Mouse (Mus musculus) liver, embryonic 13.5 days (tissue): ENCODE measurements around the gene Tmem40. TPM values are rescaled to one million over a fixed set of nuclear protein-coding genes. Genes with fewer than 3 reads are reported as not detected.
A peak's percentile ranks its signal among the peaks of the same experiment; 100 is the strongest.

ENCODE experiments used
- ATAC-seq: fragments of 200-750 bp; cut with Nextera tagmentation; 2 replicates; pipeline ENCODE4 v1.8.0; 2017; ENCODE audit warnings: low read depth, mild to moderate bottlenecking, moderate number of reproducible peaks, moderate library complexity
- DNase-seq: peaks from one replicate; pipeline ENCODE4 v3.0.0; 2022
- H3K27ac ChIP-seq: fragments of 300-500 bp; sonication (generic); 2 replicates; pipeline ENCODE4 v1.5.1; 2015; ENCODE audit warnings: moderate library complexity, mild to moderate bottlenecking, inconsistent platforms
- H3K27me3 ChIP-seq: fragments of 300-500 bp; sonication (generic); 2 replicates; pipeline ENCODE4 v1.6.1; 2015; ENCODE audit warnings: mild to moderate bottlenecking, inconsistent platforms
- H3K36me3 ChIP-seq: fragments of 300-500 bp; sonication (generic); 2 replicates; pipeline ENCODE4 v1.6.1; 2015; ENCODE audit warnings: mild to moderate bottlenecking, inconsistent platforms
- H3K4me1 ChIP-seq: fragments of 300-500 bp; sonication (generic); replicated peaks from 2 replicates; pipeline ENCODE4 v1.6.1; 2015; ENCODE audit warnings: inconsistent platforms
- H3K4me2 ChIP-seq: fragments of 300-500 bp; sonication (generic); 2 replicates; pipeline ENCODE4 v1.6.1; 2015; ENCODE audit warnings: inconsistent platforms, mild to moderate bottlenecking, moderate library complexity
- H3K4me3 ChIP-seq: fragments of 300-500 bp; sonication (generic); replicated peaks from 2 replicates; pipeline ENCODE4 v1.5.1; 2015; ENCODE audit warnings: mild to moderate bottlenecking, inconsistent platforms
- H3K9ac ChIP-seq: fragments of 300-500 bp; sonication (generic); 2 replicates; pipeline ENCODE4 v1.6.1; 2015; ENCODE audit warnings: mild to moderate bottlenecking, inconsistent platforms
- H3K9me3 ChIP-seq: fragments of 300-500 bp; sonication (generic); replicated peaks from 2 replicates; pipeline ENCODE4 v1.6.1; 2016; ENCODE audit warnings: inconsistent platforms
- WGBS: fragments of 180-500 bp; shearing (Covaris S2); methylation state at CpG from one replicate; pipeline ENCODE4 v1.1.7; 2015; ENCODE audit not compliant: insufficient replicate concordance; 5-methylcytosine and 5-hydroxymethylcytosine counted together
- polyA plus RNA-seq: library from polyadenylated mRNA; unstranded; fragments of >200 nt; fragmentation: Nextera tagmentation; extraction: Ambion mirVana; gene quantifications from 2 replicates; pipeline ENCODE4 v1.2.1, GENCODE M21; 2015

Tmem40 gene
- polyA plus RNA-seq, 1 experiment from 2014 or later: 29.9 TPM

DNA sequence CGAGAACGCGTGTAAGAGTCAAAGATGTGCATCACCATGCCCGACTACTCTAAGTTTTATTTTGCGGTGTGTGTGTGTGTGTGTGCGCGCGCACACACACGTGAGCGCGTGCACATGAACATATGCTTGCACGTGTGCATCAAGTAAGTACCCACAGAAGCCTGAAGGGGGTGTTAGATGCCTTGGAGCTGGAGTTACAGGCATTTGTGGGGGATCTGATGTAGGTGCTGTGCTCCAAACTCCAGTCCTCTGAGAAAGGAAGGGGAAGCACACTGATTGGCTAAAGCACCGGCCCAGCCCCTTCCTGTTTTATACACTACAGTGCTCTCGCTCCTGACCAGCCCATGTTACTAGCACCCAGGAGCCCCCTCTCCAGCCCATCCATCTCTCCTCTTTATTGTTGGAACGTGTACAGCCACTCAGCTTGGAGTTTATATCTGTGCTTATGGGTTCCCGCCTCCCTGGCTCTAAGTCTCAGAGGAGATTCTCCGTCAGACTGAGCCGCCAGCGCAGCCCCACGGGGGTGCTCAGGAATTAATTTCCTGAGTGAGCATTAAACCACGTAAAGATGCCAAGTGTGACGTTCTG, 29.8 kb downstream of the Tmem40 start:
- no peak overlapping the region for H3K9ac ChIP-seq
- H3K4me3 ChIP-seq: no peak overlapping the region
- H3K27ac ChIP-seq: no peak overlapping the region
- H3K4me1 ChIP-seq: no peaks in the 10 kb centered on the region
- no peaks in the 10 kb centered on the region for H3K36me3 ChIP-seq
- no peaks in the 10 kb centered on the region for H3K9me3 ChIP-seq
- DNase-seq (no peak), ATAC-seq (no peak)
- no peak overlapping the region for H3K4me2 ChIP-seq
- H3K27me3 ChIP-seq: no peaks in the 10 kb centered on the region
- 80% methylated on average over 22 of the region's 22 CpGs for WGBS

DNA sequence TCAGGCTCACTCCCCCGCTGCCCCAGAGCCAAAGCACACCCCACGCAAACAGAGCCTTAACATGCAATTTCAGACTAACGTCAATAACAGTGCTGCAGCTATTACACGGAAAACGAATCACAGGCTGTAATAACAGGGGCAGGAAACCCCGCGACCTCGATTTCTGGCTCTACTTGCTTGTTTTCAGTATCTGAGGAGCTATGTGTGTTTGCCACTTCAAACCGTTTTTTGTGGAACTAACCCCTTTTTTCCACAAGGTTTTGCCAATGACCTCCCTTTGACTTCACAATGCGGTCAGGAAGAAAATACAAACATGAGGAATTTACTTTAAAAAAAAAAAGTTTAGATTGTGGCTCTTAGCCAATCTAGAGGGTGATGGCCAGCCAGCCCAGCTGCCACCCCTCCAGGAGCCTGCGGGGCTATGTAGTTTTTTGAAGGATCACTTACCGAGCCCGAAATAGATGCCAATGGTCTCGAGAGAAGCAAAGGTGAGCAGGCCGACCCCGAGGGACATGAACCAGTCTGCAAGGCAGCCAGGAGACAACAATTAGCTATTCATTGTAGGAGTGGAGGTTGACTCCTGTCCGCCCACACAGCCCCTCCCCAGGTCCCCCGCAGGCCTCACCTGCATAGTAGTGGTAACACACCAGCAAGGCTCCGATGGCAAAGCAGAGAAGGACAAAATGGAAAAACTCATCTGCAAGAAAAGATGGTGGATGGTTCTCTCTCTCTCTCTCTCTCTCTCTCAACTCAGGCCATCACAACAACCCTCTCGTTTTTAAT, 31.5 kb downstream of the Tmem40 start:
- Histone ChIP-seq H3K4me1 (no peaks in the 10 kb centered on the region), H3K9ac (no peak overlapping the region), H3K4me2 (no peak overlapping the region), H3K36me3 (no peaks in the 10 kb centered on the region), H3K27ac (no peak overlapping the region), H3K4me3 (no peak overlapping the region), H3K27me3 (no peaks in the 10 kb centered on the region), H3K9me3 (no peaks in the 10 kb centered on the region)
- 74% methylated on average over 20 of the region's 20 CpGs for WGBS
- no peak for ATAC-seq
- no peak for DNase-seq

- Histone ChIP-seq H3K27ac (no peak overlapping the region), H3K36me3 (no peaks in the 10 kb centered on the region), H3K9ac (no peak overlapping the region), H3K9me3 (no peaks in the 10 kb centered on the region), H3K4me2 (no peak overlapping the region), H3K27me3 (no peaks in the 10 kb centered on the region), H3K4me1 (0 out of 2 replicates have a peak, but pooled peaks cover 4% of the 10 kb centered on the region), H3K4me3 (no peak overlapping the region)
- WGBS: 54% methylated on average over 2 of the region's 2 CpGs
- DNase-seq (no peak), ATAC-seq (no peak)
Measured at GRCm38 (mm10) chr6:115727570-115727969, 34.6 kb downstream of the Tmem40 start.

GRCm38 (mm10) chr6:115727108-115727507, 35.1 kb downstream of the Tmem40 start:
- H3K4me2 ChIP-seq: no peak overlapping the region
- no peaks in the 10 kb centered on the region for H3K27me3 ChIP-seq
- DNase-seq (peak; percentile 47), ATAC-seq (no peak)
- 0 out of 2 replicates have a peak, but pooled peaks cover 5% of the 10 kb centered on the region for H3K4me1 ChIP-seq
- H3K9ac ChIP-seq: no peak overlapping the region
- no peaks in the 10 kb centered on the region for H3K36me3 ChIP-seq
- 64% methylated on average over 1 of the region's 1 CpGs for WGBS
- no peak overlapping the region for H3K27ac ChIP-seq
- no peaks in the 10 kb centered on the region for H3K9me3 ChIP-seq
- no peak overlapping the region for H3K4me3 ChIP-seq

- Histone ChIP-seq H3K4me3 (no peak overlapping the region), H3K4me2 (no peak overlapping the region), H3K4me1 (peaks cover 15% of the 10 kb centered on the region), H3K9ac (no peak overlapping the region), H3K27me3 (no peaks in the 10 kb centered on the region), H3K36me3 (no peaks in the 10 kb centered on the region), H3K27ac (no peak overlapping the region), H3K9me3 (no peaks in the 10 kb centered on the region)
- 49% methylated on average over 5 of the region's 5 CpGs for WGBS
- DNase-seq (no peak), ATAC-seq (no peak)
Measured at GRCm38 (mm10) chr6:115722246-115722645, 40.0 kb downstream of the Tmem40 start.

- Histone ChIP-seq H3K4me2 (peak overlapping the region; percentile 74), H3K9me3 (no peaks in the 10 kb centered on the region), H3K4me1 (peaks cover 16% of the 10 kb centered on the region), H3K27me3 (no peaks in the 10 kb centered on the region), H3K4me3 (peak overlapping the region; percentile 43), H3K27ac (0 out of 2 replicates have a peak overlapping the region, but pooled peaks have one; percentile 2), H3K9ac (peak overlapping the region; percentile 46), H3K36me3 (no peaks in the 10 kb centered on the region)
- DNase-seq (peak; percentile 59), ATAC-seq (peak; percentile 92)
- whole genome bisulfite sequencing: under 1% methylated on average over 15 of the region's 15 CpGs
Measured at GRCm38 (mm10) chr6:115717715-115718558, 44.3 kb downstream of the Tmem40 start.

GRCm38 (mm10) chr6:115717101-115717652, 45.0 kb downstream of the Tmem40 start:
- peak; percentile 18 for DNase-seq
- 30% methylated on average over 8 of the region's 8 CpGs for WGBS
- peak overlapping the region; percentile 74 for H3K4me2 ChIP-seq

GRCm38 (mm10) chr6:115711261-115711660, 50.9 kb downstream of the Tmem40 start:
- no peak for ATAC-seq
- H3K36me3 ChIP-seq: no peaks in the 10 kb centered on the region
- H3K27ac ChIP-seq: no peak overlapping the region
- H3K9me3 ChIP-seq: no peaks in the 10 kb centered on the region
- no peak overlapping the region for H3K9ac ChIP-seq
- H3K27me3 ChIP-seq: no peaks in the 10 kb centered on the region
- no peak overlapping the region for H3K4me2 ChIP-seq
- WGBS: 58% methylated on average over 3 of the region's 3 CpGs
- no peaks in the 10 kb centered on the region for H3K4me1 ChIP-seq
- no peak for DNase-seq
- no peak overlapping the region for H3K4me3 ChIP-seq

More at GRCm38 (mm10) chr6:115717101-115717652, 45.0 kb downstream of the Tmem40 start:
- no peak overlapping the region for H3K4me3 ChIP-seq
- H3K27me3 ChIP-seq: no peaks in the 10 kb centered on the region
- no peaks in the 10 kb centered on the region for H3K36me3 ChIP-seq
- no peak overlapping the region for H3K9ac ChIP-seq
- peak; percentile 79 for ATAC-seq
- H3K4me1 ChIP-seq: peaks cover 14% of the 10 kb centered on the region
- H3K9me3 ChIP-seq: no peaks in the 10 kb centered on the region
- H3K27ac ChIP-seq: peak overlapping the region; percentile 19; the same call in 1 of the 2 replicates

- no peaks in the 10 kb centered on the region for H3K36me3 ChIP-seq
- H3K4me1 ChIP-seq: no peaks in the 10 kb centered on the region; the same call in 1 of the 2 replicates
- H3K27me3 ChIP-seq: no peaks in the 10 kb centered on the region
- H3K27ac ChIP-seq: no peak overlapping the region
- H3K9ac ChIP-seq: no peak overlapping the region
- 42% methylated on average over 5 of the region's 5 CpGs for WGBS
- no peak overlapping the region for H3K4me3 ChIP-seq
- ATAC-seq (no peak), DNase-seq (no peak)
- H3K9me3 ChIP-seq: no peaks in the 10 kb centered on the region
- no peak overlapping the region for H3K4me2 ChIP-seq
Measured at GRCm38 (mm10) chr6:115702901-115703300, 59.3 kb downstream of the Tmem40 start.

DNA sequence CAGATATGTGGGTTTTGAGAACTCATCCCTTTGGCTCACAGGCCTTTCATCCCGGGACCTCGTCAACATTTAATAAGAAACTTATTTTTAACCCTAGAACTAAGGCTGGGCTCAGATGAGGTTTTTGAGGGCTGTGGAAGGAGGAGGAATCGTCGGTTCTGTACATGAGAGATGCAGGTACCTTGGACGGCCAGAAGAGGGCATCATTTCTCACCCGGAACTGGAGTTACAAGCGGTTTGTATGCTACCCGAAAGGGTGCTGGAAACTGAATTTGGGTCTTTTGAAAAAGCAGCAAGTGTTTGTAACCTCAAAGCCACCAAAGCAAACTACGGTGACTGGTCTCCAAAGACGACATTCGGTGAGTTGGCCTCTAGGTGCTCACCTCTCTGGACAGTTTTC, 60.9 kb downstream of the Tmem40 start:
- Histone ChIP-seq H3K4me3 (no peak overlapping the region), H3K4me2 (no peak overlapping the region), H3K9me3 (no peaks in the 10 kb centered on the region), H3K4me1 (no peaks in the 10 kb centered on the region; the same call in 1 of the 2 replicates), H3K36me3 (no peaks in the 10 kb centered on the region), H3K27ac (no peak overlapping the region), H3K9ac (no peak overlapping the region), H3K27me3 (no peaks in the 10 kb centered on the region)
- ATAC-seq (no peak), DNase-seq (no peak)
- 50% methylated on average over 11 of the region's 11 CpGs for WGBS

- ATAC-seq (peak; percentile 31; the same call in 1 of the 2 replicates), DNase-seq (no peak)
- H3K4me2 ChIP-seq: no peak overlapping the region
- H3K4me1 ChIP-seq: no peaks in the 10 kb centered on the region; the same call in 1 of the 2 replicates
- H3K9ac ChIP-seq: no peak overlapping the region
- no peak overlapping the region for H3K27ac ChIP-seq
- 57% methylated on average over 1 of the region's 1 CpGs for WGBS
- no peak overlapping the region for H3K4me3 ChIP-seq
- no peaks in the 10 kb centered on the region for H3K36me3 ChIP-seq
- H3K27me3 ChIP-seq: no peaks in the 10 kb centered on the region
- no peaks in the 10 kb centered on the region for H3K9me3 ChIP-seq
Measured at GRCm38 (mm10) chr6:115700778-115701177, 61.4 kb downstream of the Tmem40 start.
